In the genomic region with DNA sequence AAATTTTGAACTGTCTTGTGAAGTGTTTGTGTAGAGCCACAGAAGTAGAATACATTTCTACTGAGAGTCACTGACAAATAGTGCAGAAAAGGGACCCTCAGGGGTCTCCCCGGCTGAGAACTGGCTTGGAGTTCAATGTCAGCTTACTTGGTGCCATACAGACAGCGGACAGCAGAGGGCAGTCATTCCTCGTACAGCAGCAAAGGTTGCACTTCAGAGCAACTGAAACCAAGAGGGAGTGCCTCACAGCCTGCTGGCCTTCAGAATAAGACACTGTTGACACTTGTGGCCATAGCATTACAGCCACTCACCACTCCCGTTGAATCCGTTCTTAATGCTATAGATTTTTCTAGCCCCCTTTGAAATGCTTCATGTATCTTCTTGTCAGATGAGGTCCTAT, we compare ENCODE assay signal across 9 mouse cellular contexts. TPM values are rescaled to one million over a fixed set of nuclear protein-coding genes. Genes with fewer than 3 reads are reported as not detected.
A peak's percentile ranks its signal among the peaks of the same experiment; 100 is the strongest.
DNase-seq lines count a peak whose midpoint lies in the region; ATAC-seq and TF ChIP-seq lines count a peak whose summit lies in the region.
"Had no signal": no experiment of that assay in that cellular context is flagged by ENCODE, and none has a peak within 500 bp of the region (broad histone marks: within the 10 kb centered on the region; RNA-seq: fewer than 3 reads in every experiment).

No protein-coding gene starts in this region.

- H3K9me3 ChIP-seq in liver, embryonic 12.5 days (replicated peaks) = no peaks in the 10 kb centered on the region
- H3K9me3 ChIP-seq in liver, embryonic 14.5 days (ENCODE audit: control insufficient read depth, low read length) = no peaks in the 10 kb centered on the region
- no peaks in the 10 kb centered on the region for H3K9me3 ChIP-seq in neural tube, embryonic 13.5 days
- H3K9me3 ChIP-seq: stomach, embryonic 15.5 days had no signal

- H3K27me3 ChIP-seq in liver, embryonic 12.5 days (replicated peaks) = peaks cover 11% of the 10 kb centered on the region; the same call in 1 of the 2 replicates
- no peaks in the 10 kb centered on the region for H3K27me3 ChIP-seq in liver, embryonic 14.5 days (ENCODE audit: control insufficient read depth, insufficient read depth, low read length)
- no peaks in the 10 kb centered on the region for H3K27me3 ChIP-seq in neural tube, embryonic 13.5 days
- no peaks in the 10 kb centered on the region for H3K27me3 ChIP-seq in thymus, adult 2 months (ENCODE audit: control insufficient read depth, insufficient read depth, low read length)
- H3K27me3 ChIP-seq: stomach, embryonic 15.5 days had no signal

- peak; percentile 63 for DNase-seq in liver
- peak; percentile 32 for DNase-seq in c-Kit-positive CD71-positive TER-119-positive erythroid progenitor cells, embryonic 14.5 days (ENCODE audit: low spot score)
- DNase-seq in forelimb bud, embryonic 11.5 days (ENCODE audit: low read depth, low spot score) = peak; percentile 75
- peak; percentile 78 for DNase-seq in kidney, adult 9 months
- peak in 2 of 3 experiments; percentile 24 to 25 for DNase-seq in liver, embryonic 14.5 days (ENCODE audit: low read depth in 3 of 3, low spot score in 3 of 3)
- peak; percentile 75 for DNase-seq in thymus, adult 2 months

- no peak overlapping the region for H3K27ac ChIP-seq in liver, embryonic 12.5 days
- H3K27ac ChIP-seq in liver, embryonic 14.5 days = no peak overlapping the region
- no peak overlapping the region for H3K27ac ChIP-seq in neural tube, embryonic 13.5 days (replicated peaks)
- H3K27ac ChIP-seq in thymus, adult 2 months (ENCODE audit: control insufficient read depth, insufficient read depth, low read length) = no peak overlapping the region
- H3K27ac ChIP-seq: stomach, embryonic 15.5 days had no signal

- no peak for TF ChIP-seq POLR2A in thymus, adult 2 months (IDR thresholded peaks at IDR 0.05; ENCODE audit: control insufficient read depth, extremely low read depth, insufficient read depth, low read length, poor library complexity)

- H3K4me2 ChIP-seq in liver, embryonic 12.5 days = no peak overlapping the region
- no peak overlapping the region for H3K4me2 ChIP-seq in liver, embryonic 14.5 days (ENCODE audit: low read depth)
- no peak overlapping the region for H3K4me2 ChIP-seq in neural tube, embryonic 13.5 days
- H3K4me2 ChIP-seq: stomach, embryonic 15.5 days had no signal

- TF ChIP-seq CTCF in liver, embryonic 14.5 days (IDR thresholded peaks at IDR 0.05; ENCODE audit: low read depth) = peak; percentile 83
- peak; percentile 61; the same call in 1 of the 2 replicates for TF ChIP-seq CTCF in thymus, adult 2 months (IDR thresholded peaks at IDR 0.05; ENCODE audit: borderline replicate concordance, control insufficient read depth, extremely low read depth, insufficient read depth, low read length, poor library complexity)

- ATAC-seq in liver, embryonic 12.5 days = no peak
- ATAC-seq in liver, embryonic 14.5 days (ENCODE audit: insufficient read depth) = no peak
- ATAC-seq in neural tube, embryonic 13.5 days (ENCODE audit: low read depth) = peak; percentile 55; the same call in 1 of the 2 replicates

- no peaks in the 10 kb centered on the region for H3K4me1 ChIP-seq in liver, embryonic 12.5 days
- peaks cover 0 to 2% of the 10 kb centered on the region in 2 experiments; a peak in 1 of 4 replicates for H3K4me1 ChIP-seq in liver, embryonic 14.5 days (replicated peaks; ENCODE audit: control insufficient read depth in 2 of 2, insufficient read depth in 2 of 2, low read length in 1 of 2)
- peaks cover 10% of the 10 kb centered on the region for H3K4me1 ChIP-seq in neural tube, embryonic 13.5 days (replicated peaks)
- H3K4me1 ChIP-seq in thymus, adult 2 months (replicated peaks; ENCODE audit: control insufficient read depth, insufficient read depth, low read length) = no peaks in the 10 kb centered on the region
- H3K4me1 ChIP-seq: stomach, embryonic 15.5 days had no signal

- H3K36me3 ChIP-seq in liver, embryonic 12.5 days = no peaks in the 10 kb centered on the region
- H3K36me3 ChIP-seq in liver, embryonic 14.5 days (replicated peaks; ENCODE audit: control insufficient read depth, insufficient read depth, low read depth) = no peaks in the 10 kb centered on the region
- no peaks in the 10 kb centered on the region for H3K36me3 ChIP-seq in neural tube, embryonic 13.5 days
- no peaks in the 10 kb centered on the region for H3K36me3 ChIP-seq in thymus, adult 2 months (ENCODE audit: control insufficient read depth, insufficient read depth, low read length)
- H3K36me3 ChIP-seq: stomach, embryonic 15.5 days had no signal

- H3K4me3 ChIP-seq in liver, embryonic 12.5 days = no peak overlapping the region
- no peak overlapping the region for H3K4me3 ChIP-seq in liver, embryonic 14.5 days (ENCODE audit: insufficient read depth in 1 of 2, low read depth in 2 of 2, low read length in 2 of 2)
- no peak overlapping the region for H3K4me3 ChIP-seq in neural tube, embryonic 13.5 days
- H3K4me3 ChIP-seq in thymus, adult 2 months (ENCODE audit: control insufficient read depth, insufficient read depth, low read length) = no peak overlapping the region
- H3K4me3 ChIP-seq: stomach, embryonic 15.5 days had no signal

- no peak overlapping the region for H3K9ac ChIP-seq in liver, embryonic 12.5 days
- H3K9ac ChIP-seq in liver, embryonic 14.5 days (replicated peaks) = no peak overlapping the region
- H3K9ac ChIP-seq in neural tube, embryonic 13.5 days = no peak overlapping the region
- H3K9ac ChIP-seq: stomach, embryonic 15.5 days had no signal

- WGBS in liver, embryonic 12.5 days (ENCODE audit: insufficient replicate concordance) = 17% methylated on average over 5 of the region's 5 CpGs
- 10% methylated on average over 5 of the region's 5 CpGs for WGBS in liver, embryonic 14.5 days (ENCODE audit: insufficient replicate concordance)
- 14% methylated on average over 5 of the region's 5 CpGs for whole genome bisulfite sequencing in neural tube, embryonic 13.5 days
- 17% methylated on average over 5 of the region's 5 CpGs for WGBS in thymus, adult 2 months

- TF ChIP-seq EP300 in liver, embryonic 14.5 days (IDR thresholded peaks at IDR 0.05; ENCODE audit: low read depth) = no peak

RNA-seq across cellular contexts. Expression of a gene that starts 9.5 kb away (rescaled TPM):
- 15.0 and 16.7 TPM in 2 replicates for polyA plus RNA-seq in liver, embryonic 12.5 days (2016; fragmentation: Nextera tagmentation; extraction: Ambion mirVana)
- polyA plus RNA-seq in liver, embryonic 14.5 days (2012; rRNA removed) = 6.0 and 8.5 TPM in 2 replicates
- 13.0 TPM in 2 replicates for polyA plus RNA-seq in liver, embryonic 14.5 days (2014; fragmentation: Nextera tagmentation; extraction: Ambion mirVana)
- polyA plus RNA-seq in neural tube, embryonic 13.5 days (2015; fragmentation: Nextera tagmentation; extraction: Ambion mirVana) = 66.5 and 66.9 TPM in 2 replicates
- 7.2 and 10.4 TPM in 2 replicates for polyA plus RNA-seq in thymus, adult 2 months (2012; rRNA removed)

RNA-seq across cellular contexts. Expression of a gene that starts 17.5 kb away (rescaled TPM):
- 95.4 and 96.6 TPM in 2 replicates for polyA plus RNA-seq in liver, embryonic 12.5 days (2016; fragmentation: Nextera tagmentation; extraction: Ambion mirVana)
- 27.3 and 43.5 TPM in 2 replicates for polyA plus RNA-seq in liver, embryonic 14.5 days (2012; rRNA removed)
- polyA plus RNA-seq in liver, embryonic 14.5 days (2014; fragmentation: Nextera tagmentation; extraction: Ambion mirVana) = 66.9 and 68.0 TPM in 2 replicates
- 169 and 198 TPM in 2 replicates for polyA plus RNA-seq in neural tube, embryonic 13.5 days (2015; fragmentation: Nextera tagmentation; extraction: Ambion mirVana)
- polyA plus RNA-seq in thymus, adult 2 months (2012; rRNA removed) = 36.3 and 44.9 TPM in 2 replicates

RNA-seq across cellular contexts. Expression of a gene that starts 17.6 kb away (rescaled TPM):
- polyA plus RNA-seq in liver, embryonic 12.5 days (2016; fragmentation: Nextera tagmentation; extraction: Ambion mirVana) = 5.3 and 7.6 TPM in 2 replicates
- polyA plus RNA-seq in liver, embryonic 14.5 days (2012; rRNA removed) = 1.5 and 2.3 TPM in 2 replicates
- 2.1 and 2.8 TPM in 2 replicates for polyA plus RNA-seq in liver, embryonic 14.5 days (2014; fragmentation: Nextera tagmentation; extraction: Ambion mirVana)
- polyA plus RNA-seq in neural tube, embryonic 13.5 days (2015; fragmentation: Nextera tagmentation; extraction: Ambion mirVana) = 17.8 and 19.9 TPM in 2 replicates
- 12.0 and 12.6 TPM in 2 replicates for polyA plus RNA-seq in thymus, adult 2 months (2012; rRNA removed)

RNA-seq across cellular contexts. Expression of a gene that starts 18.2 kb away (rescaled TPM):
- 0.05 and 0.07 TPM in 2 replicates for polyA plus RNA-seq in liver, embryonic 12.5 days (2016; fragmentation: Nextera tagmentation; extraction: Ambion mirVana)
- polyA plus RNA-seq in liver, embryonic 14.5 days (2012; rRNA removed) = 0.08 and 0.09 TPM in 2 replicates
- polyA plus RNA-seq in liver, embryonic 14.5 days (2014; fragmentation: Nextera tagmentation; extraction: Ambion mirVana) = not detected in 2 replicates
- polyA plus RNA-seq in neural tube, embryonic 13.5 days (2015; fragmentation: Nextera tagmentation; extraction: Ambion mirVana) = 0.75 and 0.79 TPM in 2 replicates
- 0.24 and 0.70 TPM in 2 replicates for polyA plus RNA-seq in thymus, adult 2 months (2012; rRNA removed)

RNA-seq across cellular contexts. Expression of a gene that starts 42.2 kb away (rescaled TPM):
- polyA plus RNA-seq in liver, embryonic 12.5 days (2016; fragmentation: Nextera tagmentation; extraction: Ambion mirVana) = not detected in 2 replicates
- not detected in 2 replicates for polyA plus RNA-seq in liver, embryonic 14.5 days (2012; rRNA removed)
- not detected in 2 replicates for polyA plus RNA-seq in liver, embryonic 14.5 days (2014; fragmentation: Nextera tagmentation; extraction: Ambion mirVana)
- 0.61 and 0.96 TPM in 2 replicates for polyA plus RNA-seq in neural tube, embryonic 13.5 days (2015; fragmentation: Nextera tagmentation; extraction: Ambion mirVana)
- polyA plus RNA-seq in thymus, adult 2 months (2012; rRNA removed) = 0.04 and 0.10 TPM in 2 replicates

Comparison
In these comparisons a context has a peak if more than half of its experiments do, and no peak if none do; other contexts are left out.
1. DNase-seq: peak in every context shown above with its lines; median percentile 78 in kidney, adult 9 months; 75 in forelimb bud, embryonic 11.5 days; 75 in thymus, adult 2 months; 63 in liver; 32 in c-Kit-positive CD71-positive TER-119-positive erythroid progenitor cells, embryonic 14.5 days; 24 in liver, embryonic 14.5 days.